Mouse (Mus musculus) mouse embryonic stem cell (cell line): ENCODE results near the gene Gm21900.
"Not testable (repeated sequence)": the region's sequence is repeated elsewhere in the genome, so short reads cannot be mapped to it uniquely, and the experiment has no call there.

Source experiments
- in situ Hi-C, 2 experiments: fragments of 300-500 bp; cut with MboI; formaldehyde crosslinking; loops; 1 replicate in 1 of 2; 3 replicates in 1 of 2; pipeline ENCODE4 v1.14.3; 2019 to 2020; ENCODE audit warnings: low sequenced_read_pairs in 2 of 2, low pct_unique_long_range_greater_than_20kb in 1 of 2, mixed read lengths in 1 of 2; ENCODE audit not compliant: unreplicated experiment in 1 of 2

Gene Gm21900

GRCm38 (mm10) chrY:10616061-10616460 lies at the start of gene Gm21900:
TSS of gene Gm21900 (plus strand) at chrY:10616361.
- in situ Hi-C loops = not testable (repeated sequence)

DNA sequence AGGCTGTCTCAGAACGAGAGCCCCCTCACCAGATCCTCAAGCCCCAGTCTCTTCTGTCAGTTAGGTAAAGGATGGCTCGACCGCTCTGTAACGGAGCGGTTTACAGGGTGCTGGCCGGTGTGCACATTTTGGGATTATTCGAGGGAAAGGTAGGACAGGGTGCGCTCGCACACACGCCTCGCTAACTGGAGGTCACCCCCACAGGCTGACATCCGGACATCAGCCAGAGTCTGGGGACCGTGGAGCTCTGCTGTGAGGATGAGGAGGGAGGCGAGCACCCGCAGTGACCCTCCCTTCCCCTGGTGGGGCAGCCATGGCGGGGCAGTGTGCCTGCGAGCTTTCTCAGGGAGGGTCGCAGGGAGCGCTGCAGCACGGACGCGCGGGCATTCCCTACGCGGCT lies 27.4 kb downstream of the Gm21900 start:
- in situ Hi-C loops = not testable (repeated sequence)
